Mouse (Mus musculus) kidney, postnatal 0 days (tissue): ENCODE data around the gene Shisal2b. TPM values are rescaled to one million over a fixed set of nuclear protein-coding genes. Genes with fewer than 3 reads are reported as not detected.

Source experiments
- ATAC-seq: fragments of 200-750 bp; cut with Nextera tagmentation; replicated peaks from 2 replicates; pipeline ENCODE4 v1.8.0; 2017; ENCODE audit warnings: low read depth, moderate number of reproducible peaks, moderate TSS enrichment, moderate library complexity; ENCODE audit not compliant: low FRiP score
- DNase-seq: peaks from one replicate; pipeline ENCODE4 v3.0.0-alpha.2; 2016; ENCODE audit warnings: low spot score
- H3K27ac ChIP-seq: fragments of 300-500 bp; sonication (generic); 2 replicates; pipeline ENCODE4 v1.5.1; 2014; ENCODE audit warnings: mild to moderate bottlenecking
- H3K27me3 ChIP-seq: fragments of 300-500 bp; sonication (generic); 2 replicates; pipeline ENCODE4 v1.6.1; 2014; ENCODE audit warnings: low read length, mixed read lengths; ENCODE audit not compliant: insufficient read depth
- H3K36me3 ChIP-seq: fragments of 300-500 bp; sonication (generic); 2 replicates; pipeline ENCODE4 v1.6.1; 2014; ENCODE audit warnings: low read length, mixed read lengths; ENCODE audit not compliant: insufficient read depth
- H3K4me1 ChIP-seq: fragments of 300-500 bp; sonication (generic); replicated peaks from 2 replicates; pipeline ENCODE4 v1.6.1; 2014; ENCODE audit warnings: antibody characterized with exemption, low read length, mixed read lengths; ENCODE audit not compliant: insufficient read depth
- H3K4me2 ChIP-seq: fragments of 300-500 bp; sonication (generic); 2 replicates; pipeline ENCODE4 v1.6.1; 2014; ENCODE audit warnings: mild to moderate bottlenecking, low read length, moderate library complexity, mixed read lengths
- H3K4me3 ChIP-seq: fragments of 300-500 bp; sonication (generic); replicated peaks from 2 replicates; pipeline ENCODE4 v1.5.1; 2014; ENCODE audit warnings: low read depth, low read length
- H3K9ac ChIP-seq: fragments of 300-500 bp; sonication (generic); 2 replicates; pipeline ENCODE4 v1.6.1; 2014; ENCODE audit warnings: low read depth, low read length
- H3K9me3 ChIP-seq: fragments of 300-500 bp; sonication (generic); replicated peaks from 2 replicates; pipeline ENCODE4 v1.6.1; 2016; ENCODE audit warnings: low read length, inconsistent platforms, mixed read lengths
- CTCF ChIP-seq: IDR thresholded peaks from 2 replicates; pipeline ENCODE4 v1.5.1; 2016; ENCODE audit warnings: antibody characterized with exemption, low read depth, mild to moderate bottlenecking, moderate library complexity
- WGBS: fragments of 180-500 bp; shearing (Covaris S2); extraction: QIAGEN DNeasy Blood & Tissue Kit; methylation state at CpG from one replicate; pipeline ENCODE4 v1.1.7; 2014; 5-methylcytosine and 5-hydroxymethylcytosine counted together
- polyA plus RNA-seq: library from polyadenylated mRNA; unstranded; fragments of >200 nt; fragmentation: Nextera tagmentation; extraction: Ambion mirVana; gene quantifications from 2 replicates; pipeline ENCODE4 v1.2.1, GENCODE M21; 2015

The Shisal2b gene
- polyA plus RNA-seq, 1 experiment from 2014 or later: 0.71 TPM

- Histone ChIP-seq H3K4me2 (0 out of 2 replicates have a peak overlapping the region, but pooled peaks have one; percentile 16), H3K27me3 (no peaks in the 10 kb centered on the region)
Measured at GRCm38 (mm10) chr13:104821908-104822307, 41.8 kb downstream of the Shisal2b start.

DNA sequence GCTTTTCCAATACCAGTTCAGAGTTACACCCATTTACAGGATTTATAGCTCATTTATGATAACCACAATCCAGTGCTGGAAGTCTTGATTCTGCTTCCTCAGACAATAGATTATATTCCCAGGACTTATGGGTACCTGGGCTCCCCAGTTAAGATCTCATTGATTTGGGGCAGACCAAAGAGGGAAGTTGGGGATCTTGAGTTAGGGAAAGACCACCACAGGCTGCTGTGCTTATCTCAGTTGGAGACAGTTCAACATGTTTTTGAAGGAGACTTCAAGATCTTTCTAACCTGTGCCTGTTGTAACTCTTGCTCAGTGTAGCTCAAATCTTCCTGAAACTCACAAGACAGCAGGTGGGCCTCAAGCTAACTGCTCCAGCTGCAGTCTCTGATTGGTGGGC is 42.5 kb downstream of the Shisal2b start:
- DNase-seq (no peak), ATAC-seq (no peak)
- Histone ChIP-seq H3K9me3 (no peaks in the 10 kb centered on the region), H3K4me2 (no peak overlapping the region), H3K27ac (no peak overlapping the region), H3K27me3 (no peaks in the 10 kb centered on the region), H3K9ac (no peak overlapping the region), H3K4me1 (peaks cover 10% of the 10 kb centered on the region), H3K4me3 (no peak overlapping the region), H3K36me3 (0 out of 2 replicates have a peak, but pooled peaks cover 3% of the 10 kb centered on the region)
- TF ChIP-seq CTCF: no peak

More at GRCm38 (mm10) chr13:104821908-104822307, 41.8 kb downstream of the Shisal2b start:
- Histone ChIP-seq H3K4me3 (no peak overlapping the region), H3K4me1 (peaks cover 10% of the 10 kb centered on the region), H3K27ac (no peak overlapping the region), H3K9ac (no peak overlapping the region), H3K36me3 (0 out of 2 replicates have a peak, but pooled peaks cover 4% of the 10 kb centered on the region), H3K9me3 (no peaks in the 10 kb centered on the region)
- 83% methylated on average over 1 of the region's 1 CpGs for WGBS
- DNase-seq (no peak), ATAC-seq (no peak)
- no peak for TF ChIP-seq CTCF

DNA sequence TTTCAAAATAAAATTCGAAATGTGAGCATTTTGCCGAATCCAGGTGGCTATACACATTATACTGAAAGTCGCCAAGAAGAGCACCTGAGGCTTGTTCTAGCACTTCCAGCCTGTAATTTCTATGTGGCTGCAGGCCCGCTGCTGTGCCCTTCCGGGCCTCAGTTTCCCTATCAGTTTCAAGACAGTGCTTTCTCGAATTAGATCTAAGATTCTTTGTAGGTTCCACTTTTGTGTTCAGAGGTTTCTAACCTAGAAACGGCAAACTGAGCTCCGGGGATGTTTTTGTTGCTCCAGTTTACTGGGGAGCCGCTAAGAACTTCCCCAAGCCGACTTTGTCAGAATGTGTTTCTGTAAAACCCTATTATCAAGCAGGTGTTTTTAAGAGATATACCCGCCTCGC is 46.0 kb downstream of the Shisal2b start:
- ATAC-seq (no peak), DNase-seq (no peak)
- Histone ChIP-seq H3K27ac (peak overlapping the region; percentile 20; the same call in 1 of the 2 replicates), H3K9me3 (no peaks in the 10 kb centered on the region), H3K4me1 (peaks cover 16% of the 10 kb centered on the region), H3K4me2 (peak overlapping the region; percentile 75), H3K36me3 (no peaks in the 10 kb centered on the region), H3K4me3 (peak overlapping the region; percentile 64), H3K9ac (peak overlapping the region; percentile 87), H3K27me3 (no peaks in the 10 kb centered on the region)
- WGBS: 44% methylated on average over 12 of the region's 12 CpGs
- TF ChIP-seq CTCF: no peak

DNA sequence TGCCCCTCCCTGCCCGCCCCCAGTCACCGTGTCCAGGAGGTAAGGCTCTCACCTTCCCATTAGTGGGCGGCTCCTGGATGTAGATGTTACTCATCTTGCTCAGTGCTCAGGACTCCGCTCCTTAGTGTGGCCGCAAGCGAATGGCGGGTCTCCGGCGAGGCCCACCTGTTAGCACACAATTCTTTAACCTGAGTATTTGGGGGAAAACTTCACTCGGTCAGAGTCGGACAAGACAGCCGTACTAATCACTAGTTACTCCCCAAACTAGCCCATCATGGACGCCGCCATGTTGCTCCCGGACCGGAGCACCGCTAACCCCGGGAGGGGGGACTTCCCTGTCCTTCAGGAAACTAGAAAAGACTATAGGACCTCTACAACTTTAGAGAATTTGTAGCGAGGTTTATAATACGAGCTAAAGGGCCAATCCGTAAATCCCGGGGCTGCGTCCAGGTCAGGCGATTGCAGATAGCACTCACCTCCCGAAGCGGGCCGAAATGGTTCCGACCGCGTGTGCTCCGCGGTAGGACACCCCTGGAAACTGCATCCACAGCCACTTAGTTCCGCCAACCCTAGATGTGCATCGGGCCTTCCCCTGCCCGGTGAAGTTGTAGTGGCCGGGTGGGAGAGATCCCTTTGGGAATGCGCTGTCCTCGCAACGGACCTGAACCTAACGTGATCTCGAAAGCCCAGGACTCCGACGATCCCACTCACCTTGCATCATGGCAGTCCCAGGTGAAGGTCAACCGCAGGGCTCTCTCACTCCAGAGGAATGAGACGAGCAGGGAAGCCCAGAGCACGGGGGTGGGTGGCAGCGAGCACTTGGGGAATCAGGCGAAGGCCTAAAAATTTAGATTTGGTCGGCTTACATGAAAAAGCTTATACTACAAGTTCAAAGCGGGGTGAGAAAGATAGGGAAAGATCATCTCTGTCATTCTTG is 46.8 kb downstream of the Shisal2b start, which contains the start of gene Cwc27:
Cwc27 (minus strand) TSS at position 508 of the 937 bp plus-strand sequence.
- Histone ChIP-seq H3K4me3 (peak within 1 kb of the TSS; percentile 64), H3K36me3 (no peaks in the 10 kb centered on the region), H3K27me3 (no peaks in the 10 kb centered on the region), H3K4me1 (peaks cover 16% of the 10 kb centered on the region), H3K9ac (peak within 1 kb of the TSS; percentile 87), H3K27ac (peak within 1 kb of the TSS; percentile 87), H3K9me3 (no peaks in the 10 kb centered on the region), H3K4me2 (peak within 1 kb of the TSS; percentile 75)
- ATAC-seq (peak; percentile 96), DNase-seq (peak; percentile 90)
- WGBS: 1% methylated on average over 50 of the region's 50 CpGs
- TF ChIP-seq CTCF: no peak

DNA sequence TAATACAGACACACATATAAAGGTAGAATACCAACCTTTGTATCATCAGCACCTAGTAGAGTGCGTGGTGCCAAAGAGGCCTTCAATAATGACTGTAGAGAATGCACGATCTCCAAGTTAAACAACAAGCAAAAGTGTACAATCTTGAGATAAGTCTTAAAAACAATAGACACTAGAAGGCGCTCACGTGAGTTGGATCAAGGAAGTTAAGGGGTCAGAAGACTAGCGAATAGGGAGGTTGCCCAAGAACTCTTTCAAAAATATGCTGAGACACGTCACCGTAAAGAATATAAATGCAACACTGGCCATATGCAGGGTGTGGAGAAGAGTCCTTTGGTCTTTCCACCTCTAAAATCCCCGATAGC is 47.4 kb downstream of the Shisal2b start:
- WGBS: 8% methylated on average over 8 of the region's 8 CpGs
- Histone ChIP-seq H3K36me3 (no peaks in the 10 kb centered on the region), H3K4me3 (peak overlapping the region; percentile 64), H3K27me3 (no peaks in the 10 kb centered on the region), H3K27ac (peak overlapping the region; percentile 87), H3K9ac (peak overlapping the region; percentile 87), H3K9me3 (no peaks in the 10 kb centered on the region), H3K4me1 (peaks cover 16% of the 10 kb centered on the region), H3K4me2 (peak overlapping the region; percentile 75)
- TF ChIP-seq CTCF: peak; percentile 32; the same call in 1 of the 2 replicates
- ATAC-seq (no peak), DNase-seq (peak; percentile 69)

DNA sequence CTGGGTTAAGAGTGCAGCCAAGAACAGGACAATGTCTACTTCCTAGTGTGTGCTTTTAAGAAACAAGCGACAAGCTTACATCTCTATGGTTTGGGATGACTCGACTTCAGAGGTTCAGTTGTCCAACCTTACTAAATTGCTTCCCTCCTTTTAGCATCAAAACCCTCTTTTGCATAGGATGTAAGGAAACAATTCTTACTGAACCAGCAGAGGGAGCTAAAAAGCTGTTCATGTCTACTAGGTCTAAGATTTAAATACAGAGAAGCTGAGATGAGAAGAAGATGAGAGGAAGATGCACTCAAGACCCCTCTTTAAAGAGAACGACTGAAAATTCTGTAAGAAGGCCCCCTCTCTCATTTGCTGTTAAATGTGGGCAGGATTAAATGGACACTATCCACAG is 58.0 kb downstream of the Shisal2b start:
- DNase-seq (peak; percentile 87), ATAC-seq (no peak)
- H3K9ac ChIP-seq: no peak overlapping the region
- no peak overlapping the region for H3K27ac ChIP-seq
- WGBS: 48% methylated on average over 3 of the region's 3 CpGs
- H3K9me3 ChIP-seq: no peaks in the 10 kb centered on the region
- peaks cover 22% of the 10 kb centered on the region for H3K36me3 ChIP-seq
- H3K4me1 ChIP-seq: no peaks in the 10 kb centered on the region
- TF ChIP-seq CTCF: peak; percentile 84
- H3K4me2 ChIP-seq: no peak overlapping the region
- H3K27me3 ChIP-seq: no peaks in the 10 kb centered on the region
- H3K4me3 ChIP-seq: no peak overlapping the region
